In the genomic region with DNA sequence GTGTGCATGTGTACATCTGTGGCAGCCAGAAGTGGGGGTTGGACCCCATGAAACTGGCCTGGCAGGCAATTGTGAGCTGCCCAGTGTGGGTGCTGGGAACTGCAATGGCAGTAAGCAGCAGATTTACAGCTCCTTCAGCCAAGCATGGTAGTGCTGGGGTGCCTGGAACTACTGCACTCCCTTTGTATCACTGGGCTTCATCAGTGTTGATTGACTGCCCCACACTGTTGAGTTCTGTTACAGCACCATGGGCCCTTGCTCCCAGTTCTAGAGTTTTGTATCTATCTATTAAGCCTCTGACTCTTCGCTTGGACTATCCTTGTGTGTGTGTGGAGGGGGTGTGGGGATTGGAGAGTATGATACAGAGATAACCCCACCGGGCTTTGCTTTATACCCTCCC, we compare ENCODE assay signal across 18 mouse cellular contexts. TPM values are rescaled to one million over a fixed set of nuclear protein-coding genes. Genes with fewer than 3 reads are reported as not detected.
DNase-seq lines count a peak whose midpoint lies in the region; ATAC-seq and TF ChIP-seq lines count a peak whose summit lies in the region.
"Had no signal": no experiment of that assay in that cellular context is flagged by ENCODE, and none has a peak within 500 bp of the region (broad histone marks: within the 10 kb centered on the region; RNA-seq: fewer than 3 reads in every experiment).

No protein-coding gene starts in this region.

- TF ChIP-seq EP300 in liver, postnatal 0 days (IDR thresholded peaks at IDR 0.05; ENCODE audit: low read depth) = no peak
- no peak for TF ChIP-seq EP300 in stomach, postnatal 0 days (optimal IDR thresholded peaks at IDR 0.05)

- H3K27ac ChIP-seq in kidney, adult 2 months (ENCODE audit: insufficient read depth, low read depth, low read length) = peak overlapping the region; percentile 79
- no peak overlapping the region for H3K27ac ChIP-seq in liver, postnatal 0 days (ENCODE audit: low read depth)
- H3K27ac ChIP-seq in liver, embryonic 11.5 days (ENCODE audit: low read depth, low read length) = no peak overlapping the region
- no peak overlapping the region for H3K27ac ChIP-seq in stomach, postnatal 0 days (replicated peaks)
- H3K27ac ChIP-seq: embryonic facial prominence, embryonic 10.5 days; forebrain, embryonic 13.5 days; limb, embryonic 10.5 days; liver, embryonic 14.5 days had no signal

- ATAC-seq in liver, postnatal 0 days = no peak
- no peak for ATAC-seq in liver, embryonic 11.5 days (replicated peaks; ENCODE audit: low FRiP score)
- ATAC-seq in stomach, postnatal 0 days (ENCODE audit: low FRiP score, low TSS enrichment) = no peak
- ATAC-seq: forebrain, embryonic 13.5 days had no signal

- no peaks in the 10 kb centered on the region for H3K9me3 ChIP-seq in liver, postnatal 0 days (ENCODE audit: low read length)
- no peaks in the 10 kb centered on the region for H3K9me3 ChIP-seq in liver, embryonic 11.5 days (ENCODE audit: control insufficient read depth, low read length)
- H3K9me3 ChIP-seq in stomach, postnatal 0 days (ENCODE audit: control insufficient read depth, low read length) = no peaks in the 10 kb centered on the region
- H3K9me3 ChIP-seq: embryonic facial prominence, embryonic 10.5 days; forebrain, embryonic 13.5 days; heart, embryonic 12.5 days; limb, embryonic 10.5 days had no signal

- H3K9ac ChIP-seq in liver, postnatal 0 days (replicated peaks) = no peak overlapping the region
- H3K9ac ChIP-seq in liver, embryonic 11.5 days (ENCODE audit: low read depth, low read length) = no peak overlapping the region
- no peak overlapping the region for H3K9ac ChIP-seq in stomach, postnatal 0 days (ENCODE audit: low read length)
- H3K9ac ChIP-seq: forebrain, embryonic 13.5 days; heart, embryonic 12.5 days; liver, embryonic 14.5 days had no signal

- no peak for TF ChIP-seq POLR2A in kidney, adult 2 months (IDR thresholded peaks at IDR 0.05; ENCODE audit: low read depth, low read length)

- no peaks in the 10 kb centered on the region for H3K4me1 ChIP-seq in kidney, adult 2 months (ENCODE audit: control insufficient read depth, insufficient read depth, low read length)
- H3K4me1 ChIP-seq in liver, postnatal 0 days (ENCODE audit: insufficient read depth) = peaks cover 10% of the 10 kb centered on the region
- H3K4me1 ChIP-seq in liver, embryonic 11.5 days (replicated peaks; ENCODE audit: control insufficient read depth, insufficient read depth, low read length) = peaks cover 15% of the 10 kb centered on the region
- no peaks in the 10 kb centered on the region for H3K4me1 ChIP-seq in stomach, postnatal 0 days (replicated peaks; ENCODE audit: control insufficient read depth, insufficient read depth)

- H3K27me3 ChIP-seq in kidney, adult 2 months (replicated peaks; ENCODE audit: control insufficient read depth, insufficient read depth, low read length) = no peaks in the 10 kb centered on the region
- H3K27me3 ChIP-seq in liver, postnatal 0 days (ENCODE audit: insufficient read depth, low read length) = peaks cover 28% of the 10 kb centered on the region
- H3K27me3 ChIP-seq in liver, embryonic 11.5 days (replicated peaks; ENCODE audit: control insufficient read depth, insufficient read depth, low read length) = peaks cover 29% of the 10 kb centered on the region
- H3K27me3 ChIP-seq in stomach, postnatal 0 days (ENCODE audit: control insufficient read depth, insufficient read depth, low read length) = no peaks in the 10 kb centered on the region

- 63% methylated on average over 2 of the region's 2 CpGs for WGBS in kidney, adult 2 months
- WGBS in liver, postnatal 0 days (ENCODE audit: insufficient replicate concordance) = 48% methylated on average over 2 of the region's 2 CpGs
- WGBS in liver, embryonic 11.5 days = 54% methylated on average over 2 of the region's 2 CpGs
- WGBS in stomach, postnatal 0 days = 47% methylated on average over 2 of the region's 2 CpGs

- no peak overlapping the region for H3K4me3 ChIP-seq in kidney, adult 2 months (ENCODE audit: insufficient read depth, low read depth, low read length)
- H3K4me3 ChIP-seq in liver, postnatal 0 days (ENCODE audit: low read depth, low read length) = no peak overlapping the region
- H3K4me3 ChIP-seq in liver, embryonic 11.5 days (ENCODE audit: low read depth, low read length) = no peak overlapping the region
- no peak overlapping the region for H3K4me3 ChIP-seq in stomach, postnatal 0 days (ENCODE audit: low read depth, low read length)
- H3K4me3 ChIP-seq: embryonic facial prominence, embryonic 10.5 days; forebrain, embryonic 13.5 days; heart, embryonic 12.5 days; limb, embryonic 10.5 days had no signal

- DNase-seq in kidney, adult 2 months = no peak
- no peak for DNase-seq in kidney, postnatal 25 days
- DNase-seq in liver, postnatal 0 days = no peak
- no peak for DNase-seq in liver, embryonic 11.5 days (ENCODE audit: low spot score)
- peak; percentile 36 for DNase-seq in NIH3T3 (ENCODE audit: low read depth)
- no peak for DNase-seq in stomach, postnatal 0 days (ENCODE audit: low spot score)
- no peak for DNase-seq in cerebellum, adult 11 months
- DNase-seq: adrenal gland, adult 2 months; cerebellum, postnatal 25 days; heart, postnatal 4 days; thymus, adult 18-20 months had no signal

- H3K36me3 ChIP-seq in kidney, adult 2 months (ENCODE audit: control insufficient read depth, insufficient read depth, low read length) = no peaks in the 10 kb centered on the region
- H3K36me3 ChIP-seq in liver, postnatal 0 days (replicated peaks; ENCODE audit: insufficient read depth, low read length) = no peaks in the 10 kb centered on the region
- no peaks in the 10 kb centered on the region for H3K36me3 ChIP-seq in liver, embryonic 11.5 days (ENCODE audit: control insufficient read depth, insufficient read depth, low read length)
- H3K36me3 ChIP-seq in stomach, postnatal 0 days (ENCODE audit: control insufficient read depth, insufficient read depth, low read length) = no peaks in the 10 kb centered on the region
- H3K36me3 ChIP-seq: embryonic facial prominence, embryonic 10.5 days; G1E had no signal

- H3K4me2 ChIP-seq in liver, postnatal 0 days (ENCODE audit: low read depth, low read length) = no peak overlapping the region
- no peak overlapping the region for H3K4me2 ChIP-seq in liver, embryonic 11.5 days
- H3K4me2 ChIP-seq in stomach, postnatal 0 days (replicated peaks; ENCODE audit: low read depth) = no peak overlapping the region
- H3K4me2 ChIP-seq: forebrain, embryonic 13.5 days; heart, embryonic 12.5 days; midbrain, embryonic 11.5 days had no signal

- peak; percentile 41; the same call in 1 of the 2 replicates for TF ChIP-seq CTCF in kidney, adult 2 months (conservative IDR thresholded peaks at IDR 0.05; ENCODE audit: insufficient read depth, insufficient read length, low read depth, low read length)
- peak; percentile 40 for TF ChIP-seq CTCF in liver, postnatal 0 days (IDR thresholded peaks at IDR 0.05; ENCODE audit: low read depth)
- peak; percentile 54 for TF ChIP-seq CTCF in stomach, postnatal 0 days (IDR thresholded peaks at IDR 0.05; ENCODE audit: low read depth)

RNA-seq across cellular contexts. Expression of a gene that starts 14.0 kb away (rescaled TPM):
- polyA plus RNA-seq in kidney, adult 2 months (2012; rRNA removed) = 41.6 and 46.6 TPM in 2 replicates
- polyA plus RNA-seq in liver, postnatal 0 days (2015; fragmentation: Nextera tagmentation; extraction: Ambion mirVana) = 1.1 and 1.7 TPM in 2 replicates
- 4.3 and 5.6 TPM in 2 replicates for polyA plus RNA-seq in liver, embryonic 11.5 days (2014; fragmentation: Nextera tagmentation; extraction: Ambion mirVana)
- 0.97 and 1.1 TPM in 2 replicates for polyA plus RNA-seq in stomach, postnatal 0 days (2015; fragmentation: Nextera tagmentation; extraction: Ambion mirVana)

RNA-seq across cellular contexts. Expression of a gene that starts 18.5 kb away (rescaled TPM):
- polyA plus RNA-seq in kidney, adult 2 months (2012; rRNA removed) = 16.1 and 18.2 TPM in 2 replicates
- 1.8 and 2.0 TPM in 2 replicates for polyA plus RNA-seq in liver, postnatal 0 days (2015; fragmentation: Nextera tagmentation; extraction: Ambion mirVana)
- polyA plus RNA-seq in liver, embryonic 11.5 days (2014; fragmentation: Nextera tagmentation; extraction: Ambion mirVana) = 6.7 and 7.7 TPM in 2 replicates
- polyA plus RNA-seq in stomach, postnatal 0 days (2015; fragmentation: Nextera tagmentation; extraction: Ambion mirVana) = 5.2 and 5.3 TPM in 2 replicates

RNA-seq across cellular contexts. Expression of a gene that starts 31.1 kb away (rescaled TPM):
- 8.6 and 10.3 TPM in 2 replicates for polyA plus RNA-seq in kidney, adult 2 months (2012; rRNA removed)
- 0.94 and 1.1 TPM in 2 replicates for polyA plus RNA-seq in liver, postnatal 0 days (2015; fragmentation: Nextera tagmentation; extraction: Ambion mirVana)
- polyA plus RNA-seq in liver, embryonic 11.5 days (2014; fragmentation: Nextera tagmentation; extraction: Ambion mirVana) = 2.0 and 2.1 TPM in 2 replicates
- polyA plus RNA-seq in stomach, postnatal 0 days (2015; fragmentation: Nextera tagmentation; extraction: Ambion mirVana) = 3.2 and 3.7 TPM in 2 replicates

RNA-seq across cellular contexts. Expression of a gene that starts 31.1 kb away (rescaled TPM):
- 62.3 and 74.6 TPM in 2 replicates for polyA plus RNA-seq in kidney, adult 2 months (2012; rRNA removed)
- 51.6 and 52.5 TPM in 2 replicates for polyA plus RNA-seq in liver, postnatal 0 days (2015; fragmentation: Nextera tagmentation; extraction: Ambion mirVana)
- polyA plus RNA-seq in liver, embryonic 11.5 days (2014; fragmentation: Nextera tagmentation; extraction: Ambion mirVana) = 97.4 and 108 TPM in 2 replicates
- polyA plus RNA-seq in stomach, postnatal 0 days (2015; fragmentation: Nextera tagmentation; extraction: Ambion mirVana) = 113 and 123 TPM in 2 replicates

RNA-seq across cellular contexts. Expression of a gene that starts 40.6 kb away (rescaled TPM):
- 0.11 and 0.16 TPM in 2 replicates for polyA plus RNA-seq in kidney, adult 2 months (2012; rRNA removed)
- polyA plus RNA-seq in liver, postnatal 0 days (2015; fragmentation: Nextera tagmentation; extraction: Ambion mirVana) = not detected in 2 replicates
- not detected in 2 replicates for polyA plus RNA-seq in liver, embryonic 11.5 days (2014; fragmentation: Nextera tagmentation; extraction: Ambion mirVana)
- polyA plus RNA-seq in stomach, postnatal 0 days (2015; fragmentation: Nextera tagmentation; extraction: Ambion mirVana) = 30.8 and 33.0 TPM in 2 replicates
- polyA plus RNA-seq: midbrain, embryonic 11.5 days had no signal
